Mouse (Mus musculus) intestine, embryonic 16.5 days (tissue): ENCODE measurements around the gene Rrnad1. TPM values are rescaled to one million over a fixed set of nuclear protein-coding genes. Genes with fewer than 3 reads are reported as not detected.

ENCODE experiments used
- ATAC-seq: fragments of 200-750 bp; cut with Nextera tagmentation; 2 replicates; pipeline ENCODE4 v1.8.0; 2017; ENCODE audit warnings: moderate TSS enrichment, moderate library complexity
- H3K27ac ChIP-seq: fragments of 300-500 bp; sonication (generic); 2 replicates; pipeline ENCODE4 v1.5.1; 2014; ENCODE audit warnings: mild to moderate bottlenecking, low read length
- H3K27me3 ChIP-seq: fragments of 300-500 bp; sonication (generic); replicated peaks from 2 replicates; pipeline ENCODE4 v1.6.1; 2014; ENCODE audit warnings: low read length, control low read depth, mixed read lengths; ENCODE audit not compliant: control insufficient read depth, insufficient read depth
- H3K36me3 ChIP-seq: fragments of 300-500 bp; sonication (generic); 2 replicates; pipeline ENCODE4 v1.6.1; 2014; ENCODE audit warnings: low read length, control low read depth; ENCODE audit not compliant: control insufficient read depth, insufficient read depth
- H3K4me1 ChIP-seq: fragments of 300-500 bp; sonication (generic); 2 replicates; pipeline ENCODE4 v1.6.1; 2014; ENCODE audit warnings: low read length, control low read depth, mixed read lengths; ENCODE audit not compliant: control insufficient read depth, insufficient read depth
- H3K4me2 ChIP-seq: fragments of 300-500 bp; sonication (generic); 2 replicates; pipeline ENCODE4 v1.6.1; 2014; ENCODE audit warnings: low read depth, low read length, control low read depth
- H3K4me3 ChIP-seq: fragments of 300-500 bp; sonication (generic); 2 replicates; pipeline ENCODE4 v1.5.1; 2014; ENCODE audit warnings: mild to moderate bottlenecking, low read length
- H3K9ac ChIP-seq: fragments of 300-500 bp; sonication (generic); 2 replicates; pipeline ENCODE4 v1.6.1; 2014; ENCODE audit warnings: low read depth, low read length
- H3K9me3 ChIP-seq: fragments of 300-500 bp; sonication (generic); 2 replicates; pipeline ENCODE4 v1.6.1; 2016; ENCODE audit warnings: low read length, control low read depth; ENCODE audit not compliant: control insufficient read depth
- WGBS: fragments of 180-500 bp; shearing (Covaris S2); extraction: QIAGEN DNeasy Blood & Tissue Kit; methylation state at CpG from one replicate; pipeline ENCODE4 v1.1.7; 2014; 5-methylcytosine and 5-hydroxymethylcytosine counted together
- polyA plus RNA-seq: library from polyadenylated mRNA; unstranded; fragments of >200 nt; fragmentation: Nextera tagmentation; extraction: Ambion mirVana; gene quantifications from 2 replicates; pipeline ENCODE4 v1.2.1, GENCODE M21; 2015

Gene Rrnad1
- polyA plus RNA-seq, 1 experiment from 2014 or later: 14.2 TPM

DNA sequence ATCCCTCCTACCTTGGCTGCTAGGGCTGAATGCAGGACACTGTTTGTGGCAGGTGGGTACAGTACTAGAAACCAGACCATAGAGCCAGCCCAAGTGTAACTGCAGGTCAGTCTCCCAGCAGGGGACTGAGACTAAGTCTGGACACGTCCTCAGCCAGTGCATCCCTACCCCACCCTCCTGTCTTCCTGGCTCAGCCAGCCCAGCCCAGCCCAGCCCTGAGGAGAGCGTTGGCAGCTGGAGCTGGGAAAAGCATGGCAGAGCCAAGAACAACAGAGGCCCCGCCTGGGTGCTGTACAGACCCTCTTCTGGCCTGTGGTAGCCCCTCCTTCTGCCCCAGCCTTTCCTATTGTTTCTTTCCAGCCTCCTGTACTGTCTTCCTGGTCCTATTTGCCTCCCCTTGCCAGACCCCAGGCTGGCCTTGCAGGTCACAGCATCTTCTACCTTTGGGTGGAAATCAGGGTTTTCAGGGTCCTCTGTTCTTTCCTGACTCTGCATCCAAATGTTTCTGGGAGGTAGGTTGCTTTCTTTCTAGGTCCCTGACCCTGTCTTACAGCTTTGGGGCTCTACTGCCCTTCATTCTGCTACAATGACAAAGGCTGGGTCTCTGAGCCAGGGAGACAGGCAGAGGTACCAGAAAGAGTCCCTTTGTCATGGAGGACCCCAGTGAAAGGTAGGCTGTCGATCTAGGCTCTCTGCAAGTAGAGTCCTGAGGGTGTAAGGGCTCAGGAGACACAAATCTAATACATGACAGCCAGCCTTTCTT, 14.5 kb upstream of the Rrnad1 start:
- ATAC-seq: no peak
- no peak overlapping the region for H3K9ac ChIP-seq
- H3K36me3 ChIP-seq: 0 out of 2 replicates have a peak, but pooled peaks cover 3% of the 10 kb centered on the region
- H3K4me2 ChIP-seq: no peak overlapping the region
- 38% methylated on average over 4 of the region's 4 CpGs for WGBS
- H3K4me1 ChIP-seq: peaks cover 24% of the 10 kb centered on the region
- H3K27ac ChIP-seq: no peak overlapping the region
- peaks cover 24% of the 10 kb centered on the region for H3K27me3 ChIP-seq
- no peaks in the 10 kb centered on the region for H3K9me3 ChIP-seq
- no peak overlapping the region for H3K4me3 ChIP-seq

DNA sequence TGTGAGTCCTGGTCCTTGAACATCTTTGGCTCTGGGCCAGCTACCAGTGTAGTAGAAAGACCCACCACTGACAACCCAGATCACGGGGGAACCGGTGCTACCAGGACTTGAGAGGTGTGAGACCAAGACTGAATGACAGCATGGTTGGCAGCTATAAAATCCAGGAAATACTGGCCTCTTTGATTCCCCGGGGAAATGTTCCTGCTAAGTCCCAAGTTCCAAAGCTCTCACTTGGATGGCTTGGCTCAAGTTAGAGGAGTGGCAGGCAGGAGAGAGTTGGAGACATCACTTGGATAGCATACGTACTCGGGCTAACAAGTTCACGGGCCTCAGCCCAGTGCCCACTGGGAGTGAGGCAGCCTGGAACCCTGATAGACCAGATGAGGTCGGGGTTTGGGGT, 13.1 kb upstream of the Rrnad1 start:
- Histone ChIP-seq H3K4me3 (no peak overlapping the region), H3K9me3 (no peaks in the 10 kb centered on the region)
- WGBS: 78% methylated on average over 7 of the region's 7 CpGs

DNA sequence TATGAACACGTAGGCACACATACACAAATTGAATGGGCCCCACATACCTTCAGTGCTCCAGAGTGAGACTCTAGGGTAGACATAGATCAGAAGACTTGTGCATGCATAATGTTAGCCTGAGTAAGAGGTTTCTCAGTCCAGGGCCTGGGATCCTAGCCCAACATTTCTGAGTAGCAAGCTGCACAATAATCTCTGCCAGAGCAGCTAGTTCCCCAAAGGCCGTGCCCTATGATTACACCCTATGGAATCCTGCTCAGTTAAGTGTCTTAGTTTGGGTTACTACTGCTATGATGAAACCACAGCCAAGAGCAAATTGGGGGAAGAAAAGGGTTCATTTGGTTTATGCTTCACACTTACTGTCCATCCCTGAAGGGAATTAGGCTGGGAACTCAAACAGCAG, 12.0 kb upstream of the Rrnad1 start:
- 87% methylated on average over 2 of the region's 2 CpGs for WGBS
- Histone ChIP-seq H3K9me3 (no peaks in the 10 kb centered on the region), H3K4me1 (peaks cover 7% of the 10 kb centered on the region; the same call in 1 of the 2 replicates), H3K27ac (no peak overlapping the region), H3K9ac (no peak overlapping the region), H3K4me2 (no peak overlapping the region), H3K27me3 (peaks cover 11% of the 10 kb centered on the region; the same call in 1 of the 2 replicates), H3K4me3 (no peak overlapping the region), H3K36me3 (peaks cover 13% of the 10 kb centered on the region)
- ATAC-seq: no peak

More for the DNA sequence above, 13.1 kb upstream of the Rrnad1 start:
- no peak for ATAC-seq
- Histone ChIP-seq H3K27me3 (peaks cover 11% of the 10 kb centered on the region; the same call in 1 of the 2 replicates), H3K4me2 (no peak overlapping the region), H3K4me1 (peaks cover 16% of the 10 kb centered on the region), H3K27ac (no peak overlapping the region), H3K36me3 (peaks cover 13% of the 10 kb centered on the region), H3K9ac (no peak overlapping the region)

DNA sequence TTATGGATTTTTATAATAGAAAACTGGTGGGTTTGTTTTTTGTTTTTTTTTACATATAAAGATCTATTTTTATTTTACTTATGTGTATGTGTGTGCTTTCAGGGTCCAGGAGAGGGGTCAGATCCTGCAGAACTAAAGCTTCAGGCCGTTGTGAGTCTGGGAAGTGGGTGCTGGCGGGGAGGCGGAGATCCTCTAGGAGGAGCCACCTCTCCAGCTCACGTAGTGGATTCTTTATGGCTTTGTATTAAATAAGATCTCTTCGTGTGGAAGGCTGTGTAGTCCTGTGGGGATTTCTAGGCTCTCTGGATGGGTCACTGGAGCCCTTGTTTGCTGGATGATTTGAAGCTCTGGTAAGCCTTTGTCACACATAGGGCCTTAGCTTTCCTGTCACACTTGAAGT, 10.1 kb upstream of the Rrnad1 start:
- 64% methylated on average over 5 of the region's 5 CpGs for WGBS
- no peaks in the 10 kb centered on the region for H3K4me1 ChIP-seq
- H3K9me3 ChIP-seq: no peaks in the 10 kb centered on the region
- no peak for ATAC-seq
- H3K4me3 ChIP-seq: no peak overlapping the region
- no peak overlapping the region for H3K27ac ChIP-seq
- peaks cover 13% of the 10 kb centered on the region for H3K36me3 ChIP-seq
- H3K4me2 ChIP-seq: no peak overlapping the region
- H3K27me3 ChIP-seq: peaks cover 1% of the 10 kb centered on the region; the same call in 1 of the 2 replicates
- no peak overlapping the region for H3K9ac ChIP-seq

DNA sequence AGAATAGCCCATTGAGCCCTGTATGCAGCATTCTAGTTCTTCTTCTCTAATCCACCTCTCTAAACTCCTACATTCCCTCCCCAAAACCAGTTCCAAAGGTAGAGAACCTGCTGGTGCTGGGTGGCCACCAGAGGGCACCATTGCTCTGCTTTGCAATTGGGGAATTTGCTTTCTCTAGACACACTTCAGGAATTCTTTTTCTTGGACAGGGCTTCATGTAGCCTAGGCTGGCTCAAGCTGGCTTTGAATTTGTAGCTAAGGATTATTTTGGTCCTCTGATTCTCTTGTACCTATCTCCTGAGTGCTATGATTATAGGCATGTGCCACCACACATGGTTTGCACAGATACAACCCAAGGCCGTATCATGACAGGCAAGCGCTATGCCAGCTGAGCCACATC, 5.3 kb upstream of the Rrnad1 start:
- peaks cover 23% of the 10 kb centered on the region for H3K36me3 ChIP-seq
- H3K27me3 ChIP-seq: no peaks in the 10 kb centered on the region
- peaks cover 17% of the 10 kb centered on the region for H3K4me1 ChIP-seq
- no peaks in the 10 kb centered on the region for H3K9me3 ChIP-seq
- no peak overlapping the region for H3K9ac ChIP-seq
- 97% methylated on average over 2 of the region's 2 CpGs for WGBS
- H3K27ac ChIP-seq: no peak overlapping the region
- H3K4me3 ChIP-seq: no peak overlapping the region
- no peak overlapping the region for H3K4me2 ChIP-seq
- ATAC-seq: peak; percentile 50

DNA sequence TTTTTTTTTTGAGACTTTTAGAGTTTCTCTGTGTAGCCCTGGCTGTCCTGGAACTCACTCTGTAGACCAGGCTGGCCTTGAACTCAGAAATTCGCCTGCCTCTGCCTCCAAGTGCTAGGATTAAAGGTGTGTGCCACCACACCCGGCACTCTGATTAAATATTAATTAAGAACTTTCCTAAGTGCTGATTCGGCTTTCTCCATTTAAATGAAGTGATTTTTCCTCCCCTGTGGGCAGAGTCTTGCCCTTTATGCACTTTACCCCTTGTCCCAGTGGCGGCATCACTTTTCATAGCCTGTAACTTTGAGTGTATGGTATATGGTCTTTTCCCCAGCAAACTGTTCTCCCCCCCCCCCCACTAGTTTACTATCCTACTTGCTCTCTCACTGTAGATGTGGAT, 4.7 kb upstream of the Rrnad1 start:
- Histone ChIP-seq H3K36me3 (peaks cover 21% of the 10 kb centered on the region), H3K27me3 (no peaks in the 10 kb centered on the region), H3K4me1 (peaks cover 18% of the 10 kb centered on the region), H3K4me2 (no peak overlapping the region), H3K9me3 (no peaks in the 10 kb centered on the region), H3K9ac (no peak overlapping the region), H3K4me3 (no peak overlapping the region), H3K27ac (no peak overlapping the region)
- 83% methylated on average over 4 of the region's 4 CpGs for WGBS
- ATAC-seq: 0 out of 2 replicates have a peak, but pooled peaks have one; percentile 17

DNA sequence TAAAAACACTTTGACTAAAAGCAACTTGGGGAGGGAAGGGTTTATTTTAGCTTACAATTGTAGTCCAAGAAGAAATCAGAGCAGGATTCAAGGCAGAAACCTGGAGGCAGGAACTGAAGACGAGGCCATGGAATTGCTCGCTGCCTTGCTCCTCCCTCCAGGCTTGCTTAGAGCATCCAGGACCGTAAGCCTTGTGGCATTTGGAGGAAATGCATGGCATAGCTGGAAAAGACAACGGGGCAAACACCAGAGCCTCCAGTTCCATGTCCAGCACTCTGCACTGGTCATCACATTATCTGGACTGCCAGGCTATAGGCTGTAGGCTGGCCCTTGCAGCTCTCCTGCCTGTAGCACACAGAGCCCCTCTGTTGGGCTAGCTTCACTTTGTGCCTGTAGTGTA, 4.0 kb upstream of the Rrnad1 start:
- no peak overlapping the region for H3K27ac ChIP-seq
- H3K27me3 ChIP-seq: no peaks in the 10 kb centered on the region
- peaks cover 18% of the 10 kb centered on the region for H3K36me3 ChIP-seq
- peaks cover 18% of the 10 kb centered on the region for H3K4me1 ChIP-seq
- 63% methylated on average over 4 of the region's 4 CpGs for WGBS
- no peak overlapping the region for H3K9ac ChIP-seq
- no peak overlapping the region for H3K4me2 ChIP-seq
- no peak overlapping the region for H3K4me3 ChIP-seq
- ATAC-seq: no peak
- H3K9me3 ChIP-seq: no peaks in the 10 kb centered on the region

DNA sequence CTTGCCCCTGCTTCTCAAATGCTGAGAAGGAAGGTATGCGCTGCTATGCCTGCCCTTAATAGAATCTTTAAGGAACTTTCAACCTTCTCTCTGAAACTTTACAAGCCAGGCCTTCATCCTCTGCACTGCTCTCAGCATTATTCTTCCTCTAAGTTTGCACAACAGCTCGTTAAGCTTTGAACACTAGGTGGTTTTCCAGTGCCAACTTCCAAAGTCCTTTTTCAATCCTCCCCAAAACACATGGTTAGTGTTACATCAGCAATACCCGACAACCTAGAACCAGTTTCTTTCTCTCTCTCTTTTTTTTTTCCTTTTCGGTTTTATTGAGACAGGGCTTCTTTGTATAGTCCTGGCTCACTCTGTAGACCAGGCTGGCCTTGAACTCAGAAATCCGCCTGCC, 3.5 kb upstream of the Rrnad1 start:
- H3K27me3 ChIP-seq: no peaks in the 10 kb centered on the region
- H3K36me3 ChIP-seq: peaks cover 14% of the 10 kb centered on the region
- H3K4me3 ChIP-seq: no peak overlapping the region
- no peaks in the 10 kb centered on the region for H3K9me3 ChIP-seq
- H3K9ac ChIP-seq: no peak overlapping the region
- ATAC-seq: no peak
- H3K4me1 ChIP-seq: peaks cover 22% of the 10 kb centered on the region
- 83% methylated on average over 5 of the region's 5 CpGs for WGBS
- no peak overlapping the region for H3K27ac ChIP-seq
- no peak overlapping the region for H3K4me2 ChIP-seq

DNA sequence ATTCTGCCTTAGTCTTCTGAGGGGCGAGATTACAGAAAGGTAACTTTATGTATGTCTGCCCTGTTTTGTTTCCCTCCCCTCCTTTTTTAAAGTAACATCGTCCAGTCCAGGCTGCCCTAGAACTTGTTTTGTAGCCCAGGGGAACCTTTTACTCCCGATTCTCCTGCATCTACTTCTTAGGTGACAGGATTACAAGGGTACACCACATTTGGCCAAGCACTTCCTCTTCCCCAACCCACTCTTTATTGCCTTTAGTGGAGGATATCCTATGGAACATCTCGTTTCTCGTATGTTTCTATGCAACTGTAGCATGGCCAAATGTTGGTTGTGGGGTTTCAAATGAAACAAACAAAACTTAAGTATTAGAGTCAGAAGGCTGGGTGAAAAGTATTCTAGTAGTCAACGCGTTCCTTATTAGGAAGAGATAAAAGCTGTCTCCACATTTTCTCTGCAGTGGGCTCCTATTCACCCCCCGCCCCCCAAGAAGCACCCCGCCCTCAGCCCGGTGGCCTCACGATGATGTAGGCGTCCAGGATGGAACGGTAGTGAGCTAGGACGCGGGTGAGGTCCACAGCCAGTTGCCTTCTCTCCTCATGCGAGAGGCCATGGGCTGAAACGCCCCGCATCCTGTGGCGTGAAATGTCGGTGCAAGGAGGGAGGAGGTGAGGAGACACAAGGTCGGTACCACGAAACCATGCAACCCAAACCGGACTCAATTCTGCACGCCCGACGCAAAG, 1.0 kb downstream of the Rrnad1 start:
- peak overlapping the region; percentile 80 for H3K27ac ChIP-seq

More for the DNA sequence above, 1.0 kb downstream of the Rrnad1 start:
- ATAC-seq: peak; percentile 61
- Histone ChIP-seq H3K9me3 (no peaks in the 10 kb centered on the region), H3K9ac (peak overlapping the region; percentile 94), H3K4me2 (peak overlapping the region; percentile 81), H3K4me3 (peak overlapping the region; percentile 95), H3K36me3 (peaks cover 25% of the 10 kb centered on the region; the same call in 1 of the 2 replicates), H3K4me1 (peaks cover 25% of the 10 kb centered on the region), H3K27me3 (no peaks in the 10 kb centered on the region)
- 5% methylated on average over 26 of the region's 26 CpGs for WGBS
